Mouse (Mus musculus): ENCODE results near the gene Rab32. TPM values are rescaled to one million over a fixed set of nuclear protein-coding genes. Genes with fewer than 3 reads are reported as not detected.
"Not testable (repeated sequence)": the region's sequence is repeated elsewhere in the genome, so short reads cannot be mapped to it uniquely, and the experiment has no call there.

The Rab32 gene
- polyA plus RNA-seq (2015; fragmentation: Nextera tagmentation; extraction: Ambion mirVana), result 22.4 and 22.7 TPM in 2 replicates

GRCm38 (mm10) chr10:10557570-10558336 is at the start of gene Rab32:
Rab32 (minus strand) TSS chr10:10558265.
- WGBS, result under 1% methylated on average over 51 of the region's 51 CpGs
- peaks cover 7% of the 10 kb centered on the region for H3K4me1 ChIP-seq
- H3K4me3 ChIP-seq, result peak within 1 kb of the TSS; percentile 61
- no peaks in the 10 kb centered on the region for H3K9me3 ChIP-seq
- peak within 1 kb of the TSS; percentile 61 for H3K27ac ChIP-seq
- H3K4me2 ChIP-seq, result peak within 1 kb of the TSS; percentile 97
- no peaks in the 10 kb centered on the region for H3K36me3 ChIP-seq
- peak within 1 kb of the TSS; percentile 65 for H3K9ac ChIP-seq
- peak; percentile 94 for ATAC-seq (ENCODE audit: borderline replicate concordance, extremely low read depth, low FRiP score, low TSS enrichment)
- H3K27me3 ChIP-seq, result no peaks in the 10 kb centered on the region

DNA sequence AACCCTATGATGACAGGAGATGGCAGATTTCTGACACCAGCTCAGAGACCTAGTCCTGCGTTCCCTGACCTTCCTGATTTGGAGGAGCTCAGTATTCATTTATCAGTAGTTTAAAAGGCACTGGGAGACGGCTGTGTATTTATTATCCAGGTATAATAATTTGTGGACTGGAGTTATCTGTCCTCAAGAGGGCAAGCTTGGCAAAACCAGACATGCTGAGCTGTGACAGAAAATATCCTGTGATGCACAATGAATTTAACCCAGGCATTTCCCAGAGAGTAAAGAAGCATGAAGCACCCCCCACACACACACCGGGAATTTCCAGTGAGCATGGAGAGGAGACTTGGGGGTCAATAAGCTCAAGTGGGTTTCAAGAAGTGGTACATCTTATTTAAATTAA is 42.7 kb upstream of the Rab32 start:
- no peaks in the 10 kb centered on the region for H3K9me3 ChIP-seq
- H3K4me3 ChIP-seq, result no peak overlapping the region
- ATAC-seq (ENCODE audit: borderline replicate concordance, extremely low read depth, low FRiP score, low TSS enrichment), result no peak
- no peaks in the 10 kb centered on the region for H3K27me3 ChIP-seq
- no peak overlapping the region for H3K27ac ChIP-seq
- H3K4me2 ChIP-seq, result no peak overlapping the region
- no peaks in the 10 kb centered on the region for H3K4me1 ChIP-seq
- 44% methylated on average over 3 of the region's 3 CpGs for WGBS
- no peak overlapping the region for H3K9ac ChIP-seq
- H3K36me3 ChIP-seq, result no peaks in the 10 kb centered on the region

- not testable (repeated sequence) for H3K4me3 ChIP-seq; ATAC-seq (ENCODE audit: borderline replicate concordance, extremely low read depth, low FRiP score, low TSS enrichment)
- WGBS, result 88% methylated on average over 2 of the region's 2 CpGs
Observed at GRCm38 (mm10) chr10:10597495-10597894, 39.4 kb upstream of the Rab32 start.

GRCm38 (mm10) chr10:10580811-10581210 is 22.7 kb upstream of the Rab32 start:
- Histone ChIP-seq H3K27ac (no peak overlapping the region), H3K4me2 (no peak overlapping the region), H3K4me3 (no peak overlapping the region), H3K4me1 (no peaks in the 10 kb centered on the region), H3K9me3 (no peaks in the 10 kb centered on the region), H3K36me3 (no peaks in the 10 kb centered on the region), H3K27me3 (no peaks in the 10 kb centered on the region), H3K9ac (no peak overlapping the region)
- 57% methylated on average over 3 of the region's 3 CpGs for WGBS
- no peak for ATAC-seq (ENCODE audit: borderline replicate concordance, extremely low read depth, low FRiP score, low TSS enrichment)

More at GRCm38 (mm10) chr10:10597495-10597894, 39.4 kb upstream of the Rab32 start:
- not testable (repeated sequence) for H3K27ac ChIP-seq, H3K9ac ChIP-seq, H3K36me3 ChIP-seq, H3K4me1 ChIP-seq, H3K9me3 ChIP-seq, H3K27me3 ChIP-seq, H3K4me2 ChIP-seq

GRCm38 (mm10) chr10:10579821-10580220 is 21.8 kb upstream of the Rab32 start:
- H3K27ac ChIP-seq, result no peak overlapping the region
- ATAC-seq (ENCODE audit: borderline replicate concordance, extremely low read depth, low FRiP score, low TSS enrichment), result no peak
- WGBS, result 50% methylated on average over 1 of the region's 1 CpGs

DNA sequence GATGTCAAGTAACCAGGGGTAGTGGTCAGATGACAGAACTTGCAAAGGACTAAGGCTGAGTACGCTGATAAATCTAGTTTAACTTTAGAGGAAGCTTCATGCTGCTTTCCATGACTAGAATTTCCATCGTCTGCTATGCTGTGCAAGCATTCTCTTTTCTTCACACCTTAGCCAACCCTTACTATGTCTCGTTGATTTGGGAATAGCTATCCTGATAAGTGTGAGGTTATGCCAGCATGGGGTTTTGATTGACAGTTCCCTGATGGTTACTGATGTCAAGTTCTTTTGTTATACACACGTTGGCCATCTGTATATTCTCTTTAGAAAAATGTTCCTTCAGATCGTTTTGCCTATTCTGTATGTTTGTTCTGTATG is 259 bp upstream of the Rab32 start:
- ATAC-seq (ENCODE audit: borderline replicate concordance, extremely low read depth, low FRiP score, low TSS enrichment), result no peak
- H3K4me1 ChIP-seq, result peaks cover 7% of the 10 kb centered on the region
- no peaks in the 10 kb centered on the region for H3K36me3 ChIP-seq
- peak overlapping the region; percentile 97 for H3K4me2 ChIP-seq
- H3K9me3 ChIP-seq, result no peaks in the 10 kb centered on the region
- peak overlapping the region; percentile 61 for H3K4me3 ChIP-seq
- H3K9ac ChIP-seq, result no peak overlapping the region
- no peaks in the 10 kb centered on the region for H3K27me3 ChIP-seq
- whole genome bisulfite sequencing, result 35% methylated on average over 5 of the region's 5 CpGs
- no peak overlapping the region for H3K27ac ChIP-seq

More at GRCm38 (mm10) chr10:10579821-10580220, 21.8 kb upstream of the Rab32 start:
- Histone ChIP-seq H3K9ac (no peak overlapping the region), H3K4me3 (no peak overlapping the region), H3K4me1 (no peaks in the 10 kb centered on the region), H3K4me2 (no peak overlapping the region), H3K9me3 (no peaks in the 10 kb centered on the region), H3K36me3 (no peaks in the 10 kb centered on the region), H3K27me3 (no peaks in the 10 kb centered on the region)

- peak overlapping the region; percentile 65 for H3K9ac ChIP-seq
- peak overlapping the region; percentile 97 for H3K4me2 ChIP-seq
- ATAC-seq (ENCODE audit: borderline replicate concordance, extremely low read depth, low FRiP score, low TSS enrichment), result peak; percentile 69
- H3K4me3 ChIP-seq, result peak overlapping the region; percentile 61
- 2% methylated on average over 8 of the region's 8 CpGs for WGBS
- no peaks in the 10 kb centered on the region for H3K36me3 ChIP-seq
- peaks cover 7% of the 10 kb centered on the region for H3K4me1 ChIP-seq
- no peaks in the 10 kb centered on the region for H3K9me3 ChIP-seq
- no peaks in the 10 kb centered on the region for H3K27me3 ChIP-seq
- H3K27ac ChIP-seq, result peak overlapping the region; percentile 61
Observed at GRCm38 (mm10) chr10:10557085-10557484, 980 bp downstream of the Rab32 start.

- no peak overlapping the region for H3K4me3 ChIP-seq
- 65% methylated on average over 3 of the region's 3 CpGs for WGBS
- no peak overlapping the region for H3K4me2 ChIP-seq
- H3K4me1 ChIP-seq, result peaks cover 7% of the 10 kb centered on the region
- no peaks in the 10 kb centered on the region for H3K27me3 ChIP-seq
- no peak overlapping the region for H3K27ac ChIP-seq
- H3K36me3 ChIP-seq, result no peaks in the 10 kb centered on the region
- H3K9ac ChIP-seq, result no peak overlapping the region
- no peak for ATAC-seq (ENCODE audit: borderline replicate concordance, extremely low read depth, low FRiP score, low TSS enrichment)
- no peaks in the 10 kb centered on the region for H3K9me3 ChIP-seq
Observed at GRCm38 (mm10) chr10:10555676-10556075, 2.4 kb downstream of the Rab32 start.

DNA sequence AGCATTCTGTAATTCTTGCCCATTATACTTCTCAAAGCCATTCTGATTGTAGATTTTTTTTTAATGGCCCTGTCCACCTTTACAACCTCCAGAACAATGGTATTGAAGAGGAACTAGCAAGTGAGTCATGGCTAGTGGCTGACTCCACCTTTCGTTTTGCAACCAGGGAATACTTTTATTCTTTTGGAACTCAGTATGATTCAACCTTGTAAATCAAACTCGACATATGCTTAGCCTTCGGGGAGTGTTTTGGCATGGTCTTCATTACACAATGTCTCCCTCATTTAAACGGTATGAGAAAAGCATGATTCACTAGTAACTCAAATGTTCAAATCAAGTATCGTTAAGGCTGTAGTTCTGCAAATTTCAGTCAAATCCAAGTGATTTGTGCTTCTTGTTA is 2.8 kb downstream of the Rab32 start:
- no peak for ATAC-seq (ENCODE audit: borderline replicate concordance, extremely low read depth, low FRiP score, low TSS enrichment)
- 67% methylated on average over 5 of the region's 5 CpGs for WGBS

GRCm38 (mm10) chr10:10550134-10550533 is 7.9 kb downstream of the Rab32 start:
- H3K27me3 ChIP-seq, result no peaks in the 10 kb centered on the region
- H3K4me1 ChIP-seq, result 0 out of 2 replicates have a peak, but pooled peaks cover 9% of the 10 kb centered on the region
- no peak for ATAC-seq (ENCODE audit: borderline replicate concordance, extremely low read depth, low FRiP score, low TSS enrichment)
- no peak overlapping the region for H3K9ac ChIP-seq
- H3K27ac ChIP-seq, result no peak overlapping the region
- 70% methylated on average over 1 of the region's 1 CpGs for WGBS
- no peaks in the 10 kb centered on the region for H3K9me3 ChIP-seq
- no peak overlapping the region for H3K4me2 ChIP-seq
- H3K4me3 ChIP-seq, result no peak overlapping the region
- H3K36me3 ChIP-seq, result no peaks in the 10 kb centered on the region

More for the DNA sequence above, 2.8 kb downstream of the Rab32 start:
- no peaks in the 10 kb centered on the region for H3K9me3 ChIP-seq
- H3K9ac ChIP-seq, result no peak overlapping the region
- no peak overlapping the region for H3K4me2 ChIP-seq
- no peaks in the 10 kb centered on the region for H3K27me3 ChIP-seq
- no peak overlapping the region for H3K27ac ChIP-seq
- no peaks in the 10 kb centered on the region for H3K36me3 ChIP-seq
- no peak overlapping the region for H3K4me3 ChIP-seq
- peaks cover 7% of the 10 kb centered on the region for H3K4me1 ChIP-seq

GRCm38 (mm10) chr10:10546623-10547022 is 11.4 kb downstream of the Rab32 start:
- Histone ChIP-seq H3K4me3 (no peak overlapping the region), H3K27ac (no peak overlapping the region), H3K36me3 (no peaks in the 10 kb centered on the region), H3K27me3 (no peaks in the 10 kb centered on the region), H3K4me2 (peak overlapping the region; percentile 21), H3K4me1 (0 out of 2 replicates have a peak, but pooled peaks cover 9% of the 10 kb centered on the region), H3K9ac (no peak overlapping the region), H3K9me3 (no peaks in the 10 kb centered on the region)
- WGBS, result 42% methylated on average over 5 of the region's 5 CpGs
- ATAC-seq (ENCODE audit: borderline replicate concordance, extremely low read depth, low FRiP score, low TSS enrichment), result no peak

DNA sequence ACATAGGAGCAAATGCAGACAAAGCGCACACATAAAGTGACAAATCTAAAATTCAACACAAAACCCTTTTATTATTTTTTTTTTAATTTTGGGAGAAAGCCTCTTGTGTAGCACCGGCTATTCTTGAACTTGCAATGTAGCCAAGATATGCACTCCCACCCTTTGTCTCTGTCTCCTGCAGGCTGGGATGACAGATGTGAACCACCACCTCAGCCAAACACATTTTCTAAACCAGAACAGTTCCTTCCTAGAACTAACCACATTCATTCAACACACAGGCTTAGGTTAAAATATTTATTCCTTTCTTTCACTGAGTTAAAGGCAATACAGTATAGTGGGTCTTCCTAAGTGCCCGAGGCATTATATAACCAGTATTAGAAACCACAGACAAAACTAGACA is 13.1 kb downstream of the Rab32 start:
- whole genome bisulfite sequencing, result 88% methylated on average over 3 of the region's 3 CpGs
- ATAC-seq (ENCODE audit: borderline replicate concordance, extremely low read depth, low FRiP score, low TSS enrichment), result no peak
- no peak overlapping the region for H3K27ac ChIP-seq

More for the DNA sequence above, 13.1 kb downstream of the Rab32 start:
- Histone ChIP-seq H3K9ac (no peak overlapping the region), H3K9me3 (no peaks in the 10 kb centered on the region), H3K4me2 (no peak overlapping the region), H3K36me3 (no peaks in the 10 kb centered on the region), H3K4me3 (no peak overlapping the region), H3K27me3 (no peaks in the 10 kb centered on the region), H3K4me1 (0 out of 2 replicates have a peak, but pooled peaks cover 9% of the 10 kb centered on the region)
